Mouse (Mus musculus) cerebellum, adult 11 months (tissue): ENCODE data around the gene Large1.
"Not testable (repeated sequence)": the region's sequence is repeated elsewhere in the genome, so short reads cannot be mapped to it uniquely, and the experiment has no call there.

ENCODE experiments used
- DNase-seq: peaks from one replicate; pipeline ENCODE4 v3.0.0; 2022

Large1 gene

GRCm38 (mm10) chr8:73293655-73294054, 59.7 kb downstream of the Large1 start:
- DNase-seq, result no peak

- no peak for DNase-seq
These were observed 61.7 kb downstream of the Large1 start for GRCm38 (mm10) chr8:73291630-73292029.

GRCm38 (mm10) chr8:73290636-73291035, 62.7 kb downstream of the Large1 start:
- DNase-seq, result no peak

GRCm38 (mm10) chr8:73289831-73290230, 63.5 kb downstream of the Large1 start:
- no peak for DNase-seq

- peak; percentile 16 for DNase-seq
These were observed 71.3 kb downstream of the Large1 start for GRCm38 (mm10) chr8:73281996-73282395.

GRCm38 (mm10) chr8:73276015-73276414, 77.3 kb downstream of the Large1 start:
- no peak for DNase-seq

GRCm38 (mm10) chr8:73275445-73275844, 77.9 kb downstream of the Large1 start:
- DNase-seq, result not testable (repeated sequence)

GRCm38 (mm10) chr8:73273150-73273549, 80.2 kb downstream of the Large1 start:
- DNase-seq, result no peak

- no peak for DNase-seq
These were observed 82.3 kb downstream of the Large1 start for GRCm38 (mm10) chr8:73270991-73271390.

- DNase-seq, result peak; percentile 5
These were observed 95.4 kb downstream of the Large1 start for GRCm38 (mm10) chr8:73257981-73258380.

- DNase-seq, result no peak
These were observed 109.2 kb downstream of the Large1 start for GRCm38 (mm10) chr8:73244186-73244585.

- DNase-seq, result no peak
These were observed 111.3 kb downstream of the Large1 start for GRCm38 (mm10) chr8:73242066-73242465.

- no peak for DNase-seq
These were observed 119.1 kb downstream of the Large1 start for GRCm38 (mm10) chr8:73234209-73234608.

GRCm38 (mm10) chr8:73233358-73234041, 119.8 kb downstream of the Large1 start:
- DNase-seq, result no peak

GRCm38 (mm10) chr8:73226841-73227240, 126.5 kb downstream of the Large1 start:
- DNase-seq, result no peak

- DNase-seq, result no peak
These were observed 127.7 kb downstream of the Large1 start for GRCm38 (mm10) chr8:73225654-73226053.

GRCm38 (mm10) chr8:73219178-73219811, 134.0 kb downstream of the Large1 start:
- no peak for DNase-seq

GRCm38 (mm10) chr8:73206831-73207230, 146.5 kb downstream of the Large1 start:
- DNase-seq, result no peak

- DNase-seq, result no peak
These were observed 151.5 kb downstream of the Large1 start for GRCm38 (mm10) chr8:73201854-73202253.

GRCm38 (mm10) chr8:73197714-73198113, 155.6 kb downstream of the Large1 start:
- no peak for DNase-seq

GRCm38 (mm10) chr8:73188684-73189083, 164.7 kb downstream of the Large1 start:
- no peak for DNase-seq

GRCm38 (mm10) chr8:73187381-73187780, 166.0 kb downstream of the Large1 start:
- DNase-seq, result no peak

GRCm38 (mm10) chr8:73178434-73178833, 174.9 kb downstream of the Large1 start:
- DNase-seq, result no peak

GRCm38 (mm10) chr8:73172661-73173060, 180.7 kb downstream of the Large1 start:
- DNase-seq, result no peak

- DNase-seq, result no peak
These were observed 191.3 kb downstream of the Large1 start for GRCm38 (mm10) chr8:73161994-73162393.
